Mouse (Mus musculus) brown adipose tissue, adult 24 weeks (tissue): Measurements from ENCODE around the gene Adamts17. TPM values are rescaled to one million over a fixed set of nuclear protein-coding genes. Genes with fewer than 3 reads are reported as not detected.
A peak's percentile ranks its signal among the peaks of the same experiment; 100 is the strongest.

Experiments
- H3K27ac ChIP-seq: fragments of 200-500 bp; replicated peaks from 2 replicates; pipeline ENCODE4 v1.5.1; 2012; ENCODE audit warnings: low read depth, mild to moderate bottlenecking, low read length
- H3K4me1 ChIP-seq: fragments of 200-500 bp; 2 replicates; pipeline ENCODE4 v1.6.1; 2012; ENCODE audit warnings: low read length, mixed read lengths; ENCODE audit not compliant: control insufficient read depth, insufficient read depth, insufficient read length
- H3K4me3 ChIP-seq: fragments of 200-500 bp; 2 replicates; pipeline ENCODE4 v1.5.1; 2012; ENCODE audit warnings: low read depth, mild to moderate bottlenecking, low read length, moderate library complexity; ENCODE audit not compliant: insufficient read depth
- polyA plus RNA-seq: library from polyadenylated mRNA; stranded (reverse); fragments of >200 nt; gene quantifications from 2 replicates; pipeline ENCODE4 v1.2.4, GENCODE M21; 2012; ENCODE audit not compliant: missing spikeins, insufficient read depth, insufficient read length

The Adamts17 gene
- polyA plus RNA-seq, 1 experiment: not detected

DNA sequence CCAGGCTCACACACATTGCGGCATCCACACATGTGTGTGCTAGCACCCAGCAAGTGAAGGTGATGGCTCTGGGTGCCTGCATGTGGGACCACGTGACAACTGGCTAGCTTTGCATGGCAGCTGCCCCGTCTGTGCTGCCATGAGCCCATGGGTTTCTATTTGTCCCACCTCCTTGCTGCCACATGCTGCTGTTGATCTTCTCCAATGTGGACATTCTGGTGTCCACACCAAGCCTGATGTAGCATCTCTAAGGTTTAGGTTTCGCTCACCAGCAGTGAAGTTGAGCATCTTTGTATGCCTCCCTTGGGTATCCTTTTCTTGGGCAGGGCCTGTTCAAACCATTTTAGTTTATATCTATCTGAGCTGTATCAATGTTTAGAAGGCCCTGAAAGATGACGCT is 196.1 kb downstream of the Adamts17 start:
- Histone ChIP-seq H3K4me3 (no peak overlapping the region), H3K4me1 (peaks cover 2% of the 10 kb centered on the region; the same call in 1 of the 2 replicates), H3K27ac (no peak overlapping the region)

DNA sequence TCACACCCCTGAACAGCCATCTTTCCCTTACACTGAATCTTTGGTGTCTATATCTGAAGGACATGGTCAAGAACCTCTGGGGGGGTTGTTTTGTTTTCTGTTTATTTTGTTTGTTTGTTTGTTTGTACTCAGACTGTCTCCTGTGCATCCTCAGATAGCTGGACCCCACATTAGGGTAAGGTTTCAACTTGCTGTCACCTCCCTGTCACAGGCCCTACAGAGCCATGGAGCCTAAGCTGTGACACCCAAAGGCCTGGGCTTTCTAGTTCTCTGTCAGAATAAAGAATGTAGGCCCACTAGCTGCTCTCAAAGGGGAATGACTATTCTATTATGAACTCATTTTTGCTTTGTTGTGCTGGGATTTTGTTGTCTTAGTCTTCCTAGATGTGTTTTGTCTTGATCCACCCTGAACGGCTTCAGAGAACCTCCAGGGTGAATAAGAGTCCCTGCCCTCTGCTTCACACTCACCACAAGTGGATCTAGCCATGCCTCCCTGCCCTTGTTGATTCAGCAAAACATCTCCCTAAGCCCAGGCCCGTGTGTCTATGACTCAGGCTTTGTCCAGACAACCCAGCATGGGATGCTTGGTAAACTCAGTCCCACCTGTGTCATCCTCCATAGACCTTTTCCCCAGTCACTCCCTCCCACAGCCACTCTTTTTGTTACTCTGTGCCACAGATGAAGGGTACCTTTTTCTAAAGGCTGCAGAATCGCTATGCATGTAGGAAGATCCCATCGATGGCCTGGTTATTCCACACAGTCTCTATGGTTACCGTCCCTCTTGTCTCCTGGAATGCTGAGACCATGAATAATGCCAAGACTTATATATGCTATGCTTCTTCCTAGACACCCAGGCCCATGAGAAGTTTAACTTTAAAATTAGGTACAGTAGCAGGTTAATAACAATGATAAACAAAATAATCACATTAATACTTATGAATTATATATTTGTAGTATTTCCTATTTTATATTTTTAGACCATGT is 197.3 kb downstream of the Adamts17 start:
- peaks cover 2% of the 10 kb centered on the region; the same call in 1 of the 2 replicates for H3K4me1 ChIP-seq
- H3K27ac ChIP-seq: no peak overlapping the region
- no peak overlapping the region for H3K4me3 ChIP-seq

DNA sequence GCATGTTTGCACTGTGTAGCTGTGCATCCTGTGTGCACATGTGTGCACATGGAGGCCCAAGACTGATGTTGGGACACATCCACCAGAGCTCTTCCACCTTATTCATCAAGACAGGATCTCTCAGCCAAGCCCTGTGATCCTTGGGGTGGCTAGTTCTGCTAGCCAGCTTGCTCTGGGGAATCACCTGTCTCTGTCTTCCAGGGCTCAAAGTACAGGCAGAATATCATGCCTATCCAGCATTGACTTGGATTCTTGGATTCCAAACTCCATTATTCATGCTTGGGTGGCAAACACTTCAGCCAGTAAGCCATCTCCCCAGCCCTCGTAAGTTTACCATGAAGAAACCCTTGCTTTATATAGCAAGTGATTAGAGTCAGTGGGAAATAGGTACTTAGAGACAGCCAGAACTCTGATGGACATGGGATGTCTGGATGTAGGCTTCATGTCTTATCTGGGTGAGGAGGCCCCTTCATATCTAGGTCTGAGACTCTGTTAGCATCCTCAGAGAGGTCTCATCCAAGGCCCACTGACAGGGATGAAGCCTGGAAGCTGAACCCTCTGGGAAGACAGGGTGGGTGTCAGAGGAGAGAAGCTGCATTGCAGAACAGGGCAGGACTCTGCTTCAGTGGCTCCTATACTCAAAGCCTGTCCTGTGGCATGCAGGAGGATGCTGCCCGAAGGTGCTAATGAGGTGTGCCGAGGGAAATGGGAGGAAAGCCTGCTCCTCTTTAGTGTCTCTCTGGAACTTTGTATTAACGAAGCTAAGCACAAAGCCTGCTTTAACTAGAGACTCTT is 198.4 kb downstream of the Adamts17 start:
- Histone ChIP-seq H3K4me3 (no peak overlapping the region), H3K4me1 (peaks cover 2% of the 10 kb centered on the region; the same call in 1 of the 2 replicates), H3K27ac (no peak overlapping the region)

DNA sequence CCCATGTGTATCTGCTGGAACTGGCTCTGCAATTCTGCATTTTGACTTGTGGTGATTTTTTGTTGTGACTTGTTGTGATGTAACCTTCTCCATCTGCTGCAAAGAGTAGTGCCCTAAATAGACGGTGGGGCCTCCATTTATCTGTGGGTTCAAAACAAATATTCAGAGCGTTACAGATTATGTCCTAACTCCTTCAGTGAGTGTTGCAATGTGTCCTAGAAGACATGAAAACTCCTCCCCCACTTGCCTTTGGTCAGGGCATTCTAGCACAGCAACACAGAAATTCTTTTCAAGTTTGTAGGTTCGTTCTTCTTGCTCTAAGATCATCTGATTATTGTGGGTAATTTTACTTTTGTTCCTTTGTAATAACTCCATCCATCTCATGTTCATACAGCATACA is 199.6 kb downstream of the Adamts17 start:
- Histone ChIP-seq H3K4me3 (no peak overlapping the region), H3K27ac (no peak overlapping the region), H3K4me1 (peaks cover 2% of the 10 kb centered on the region; the same call in 1 of the 2 replicates)

DNA sequence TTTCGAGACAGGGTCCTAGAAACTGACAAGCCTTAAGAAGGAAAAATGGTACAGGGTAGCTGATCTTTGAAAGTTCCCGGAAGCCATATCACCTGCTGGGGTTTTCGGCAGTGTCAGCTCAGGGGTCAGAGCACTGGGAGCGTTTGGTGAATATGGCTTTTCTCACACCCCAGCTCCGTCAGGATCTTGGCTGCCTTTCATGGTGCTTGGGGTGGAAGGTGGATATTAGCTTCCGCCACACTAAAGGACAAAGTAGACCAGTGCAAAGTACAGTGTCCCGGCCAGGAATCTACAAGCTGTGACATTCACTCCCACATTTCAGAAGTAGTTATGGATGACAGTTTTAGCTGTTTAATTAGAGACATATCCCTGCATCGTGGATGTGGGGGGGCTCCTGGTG is 200.3 kb downstream of the Adamts17 start:
- Histone ChIP-seq H3K4me1 (no peaks in the 10 kb centered on the region), H3K4me3 (no peak overlapping the region), H3K27ac (no peak overlapping the region)

DNA sequence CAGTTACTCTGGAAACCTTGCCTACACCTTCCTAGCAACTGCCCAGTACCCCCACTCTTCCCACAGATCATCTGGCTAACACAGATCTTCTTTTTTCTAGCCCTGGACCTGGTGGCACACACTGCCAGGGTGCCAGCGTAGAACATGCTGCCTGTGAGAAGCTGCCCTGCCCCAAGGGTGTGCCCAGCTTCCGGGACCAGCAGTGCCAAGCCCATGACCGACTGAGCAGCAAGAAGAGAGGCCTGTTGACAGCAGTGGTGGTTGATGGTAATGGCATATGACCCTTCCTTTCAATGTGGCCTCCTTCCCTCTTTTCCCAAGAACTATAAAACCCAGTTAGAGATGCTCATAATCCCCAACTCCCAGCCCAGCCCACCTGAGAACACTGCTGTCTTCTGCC is 202.2 kb downstream of the Adamts17 start:
- Histone ChIP-seq H3K4me3 (no peak overlapping the region), H3K4me1 (no peaks in the 10 kb centered on the region), H3K27ac (no peak overlapping the region)

DNA sequence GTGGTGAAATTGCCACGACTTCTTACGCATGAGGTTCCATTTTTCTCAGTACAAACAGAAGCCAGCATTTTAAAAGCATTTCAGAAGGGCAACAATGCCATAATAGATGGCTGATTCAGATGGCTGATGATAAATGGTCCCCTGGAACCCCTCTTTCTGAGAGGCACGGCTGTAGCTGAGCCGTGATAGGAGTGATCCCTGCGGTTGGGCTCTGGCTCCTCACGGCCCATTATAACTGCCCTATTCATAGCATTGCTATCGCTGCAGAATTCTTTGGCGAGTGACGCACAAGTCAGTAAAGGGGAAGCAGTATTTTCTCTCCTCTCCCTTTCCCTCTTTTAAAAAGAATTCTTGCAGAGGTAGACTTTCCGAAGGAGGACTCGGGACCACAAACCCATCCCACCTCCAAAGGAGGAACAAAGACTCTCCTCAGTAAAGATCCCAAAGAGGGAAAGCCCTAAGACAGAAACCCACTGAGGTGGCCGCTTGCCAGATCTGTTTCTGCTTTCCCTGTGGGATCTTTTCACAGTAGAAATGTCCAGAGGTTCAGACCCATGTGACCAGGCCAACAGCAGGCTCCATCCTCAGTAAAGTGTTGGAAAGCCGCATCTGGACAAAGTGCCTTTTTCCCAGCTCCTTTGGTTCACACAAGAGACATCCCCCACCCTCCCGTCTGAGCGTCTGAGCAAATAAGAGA is 204.7 kb downstream of the Adamts17 start:
- no peaks in the 10 kb centered on the region for H3K4me1 ChIP-seq
- peak overlapping the region; percentile 19; the same call in 1 of the 2 replicates for H3K4me3 ChIP-seq
- peak overlapping the region; percentile 38; the same call in 1 of the 2 replicates for H3K27ac ChIP-seq

DNA sequence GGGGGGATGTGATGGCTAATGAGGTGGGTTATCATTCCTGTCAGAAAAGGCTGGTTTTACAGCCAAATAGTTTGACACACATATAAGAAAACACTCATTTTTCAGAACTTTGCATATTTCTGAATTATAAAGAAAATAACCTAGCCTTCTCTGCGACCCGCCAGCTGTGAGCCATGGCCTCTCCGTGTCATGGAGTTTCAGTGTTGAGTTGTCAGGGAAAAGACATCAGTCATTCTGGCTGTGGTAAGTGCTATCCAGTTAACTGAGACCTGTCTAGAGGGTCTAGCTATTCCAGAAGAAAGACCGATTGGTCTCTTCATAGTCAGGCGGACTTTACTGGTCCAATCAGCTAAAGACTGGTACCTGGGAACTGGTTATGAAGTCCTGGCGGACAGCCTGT is 205.7 kb downstream of the Adamts17 start:
- Histone ChIP-seq H3K4me3 (no peak overlapping the region), H3K27ac (no peak overlapping the region), H3K4me1 (peaks cover 3% of the 10 kb centered on the region; the same call in 1 of the 2 replicates)

DNA sequence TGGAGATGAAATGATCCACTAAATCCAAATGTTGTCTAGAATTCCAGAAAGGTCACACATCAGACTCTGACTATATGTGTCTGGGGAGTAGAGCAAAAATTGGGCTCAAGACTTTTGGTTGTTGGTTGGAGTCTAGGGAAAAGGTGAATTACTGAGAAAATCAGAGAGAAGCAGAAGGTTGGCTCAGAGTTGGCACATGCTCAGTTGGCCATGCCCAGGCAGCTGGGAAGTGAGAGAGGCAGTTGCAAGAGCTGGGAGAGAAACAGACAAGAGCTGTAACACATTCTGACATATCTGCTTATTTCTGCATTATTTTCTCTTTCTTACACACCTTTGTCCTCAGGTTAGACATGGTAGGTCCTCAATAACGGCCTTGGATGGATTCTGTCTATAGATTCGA is 209.7 kb downstream of the Adamts17 start:
- no peak overlapping the region for H3K4me3 ChIP-seq
- no peak overlapping the region for H3K27ac ChIP-seq
- H3K4me1 ChIP-seq: peaks cover 12% of the 10 kb centered on the region

DNA sequence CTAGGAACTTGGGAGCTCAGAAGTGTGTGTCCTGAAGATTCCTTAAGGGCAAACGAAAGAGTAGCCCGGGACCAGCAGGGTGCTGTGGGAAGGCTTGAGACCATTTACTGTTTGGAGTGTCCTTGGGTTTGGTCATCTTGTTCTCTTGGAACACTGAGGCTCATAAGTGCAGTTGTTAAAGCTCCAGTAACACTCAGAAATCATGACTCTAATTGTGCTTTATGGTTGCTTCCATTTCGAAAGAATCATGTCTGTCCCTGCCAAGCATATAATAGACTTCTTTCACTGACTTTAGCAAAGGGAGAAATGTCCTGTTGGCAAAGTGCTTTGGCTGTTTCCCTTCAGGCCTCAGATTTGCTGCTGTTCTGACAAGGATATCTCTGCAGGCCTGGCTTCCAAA is 210.9 kb downstream of the Adamts17 start:
- H3K4me3 ChIP-seq: no peak overlapping the region
- no peak overlapping the region for H3K27ac ChIP-seq
- peaks cover 12% of the 10 kb centered on the region for H3K4me1 ChIP-seq

DNA sequence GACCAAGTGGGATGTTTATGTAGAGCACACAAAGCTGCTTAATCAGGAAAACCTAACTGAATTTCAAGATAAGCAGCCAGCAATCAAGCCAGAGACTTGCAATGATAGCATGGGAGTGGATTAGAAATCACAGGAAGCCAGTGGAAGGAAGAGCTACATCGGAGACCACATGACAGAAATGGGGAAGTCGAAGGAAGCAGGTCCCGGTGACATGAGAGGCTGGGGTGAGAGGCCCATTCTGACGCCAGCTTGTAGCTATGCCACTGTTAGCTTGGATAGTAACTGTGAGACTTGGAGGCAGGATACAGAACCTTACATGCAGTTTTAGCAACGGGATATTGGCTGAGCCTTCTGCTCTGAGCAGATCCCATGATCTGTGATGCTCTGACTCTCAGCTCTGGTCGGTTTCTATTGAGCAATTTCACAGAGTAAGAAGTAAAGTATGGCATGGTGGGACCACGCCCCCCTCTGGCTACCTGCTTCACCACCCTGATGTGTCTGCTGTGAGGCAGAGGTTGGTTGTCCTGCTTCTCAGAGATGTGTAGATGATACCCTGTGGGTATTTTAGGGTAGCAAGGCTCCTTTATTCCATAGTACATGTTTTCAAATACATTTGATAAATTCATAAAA is 211.7 kb downstream of the Adamts17 start:
- Histone ChIP-seq H3K4me3 (no peak overlapping the region), H3K27ac (no peak overlapping the region), H3K4me1 (peaks cover 12% of the 10 kb centered on the region)

DNA sequence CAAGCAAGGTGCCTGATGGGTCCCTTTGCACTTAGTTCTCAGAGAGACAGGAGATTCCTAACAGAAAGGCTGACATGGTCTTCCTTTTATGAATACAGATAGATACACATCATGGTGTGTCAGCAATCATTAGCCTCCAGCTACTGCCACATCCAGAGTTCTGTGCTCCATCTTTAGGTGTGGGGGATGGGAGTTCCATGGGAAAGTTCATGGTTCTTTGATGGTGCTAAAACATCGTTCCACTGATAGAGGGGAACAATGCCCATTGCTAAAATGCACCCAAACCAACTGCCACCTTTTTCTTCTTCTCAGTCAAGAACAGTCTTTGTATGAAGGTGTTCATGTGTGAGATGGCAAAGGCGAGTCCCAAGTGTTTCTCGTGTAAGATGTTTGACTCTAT is 215.3 kb downstream of the Adamts17 start:
- Histone ChIP-seq H3K4me1 (peaks cover 12% of the 10 kb centered on the region), H3K27ac (no peak overlapping the region), H3K4me3 (no peak overlapping the region)

DNA sequence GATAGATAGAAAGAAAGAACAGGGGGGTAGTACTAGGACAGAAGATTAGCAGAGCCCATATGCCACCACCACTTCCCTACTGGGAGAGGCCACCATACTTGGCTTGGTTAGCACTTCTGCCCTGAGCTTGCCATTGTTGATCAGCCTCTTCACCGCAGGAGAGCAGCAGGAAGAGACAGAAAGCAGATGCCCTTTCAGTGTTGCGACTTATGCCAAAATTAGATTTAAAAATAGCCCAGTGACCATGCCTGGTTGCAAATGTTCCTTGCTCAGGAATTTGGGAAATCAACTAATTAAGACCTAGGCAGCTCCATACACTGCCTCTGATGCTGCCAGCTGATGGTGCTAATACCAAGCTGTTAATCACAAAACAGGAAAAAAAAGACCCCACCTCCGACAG is 216.0 kb downstream of the Adamts17 start:
- H3K4me1 ChIP-seq: peaks cover 7% of the 10 kb centered on the region; the same call in 1 of the 2 replicates
- H3K4me3 ChIP-seq: no peak overlapping the region
- H3K27ac ChIP-seq: no peak overlapping the region

DNA sequence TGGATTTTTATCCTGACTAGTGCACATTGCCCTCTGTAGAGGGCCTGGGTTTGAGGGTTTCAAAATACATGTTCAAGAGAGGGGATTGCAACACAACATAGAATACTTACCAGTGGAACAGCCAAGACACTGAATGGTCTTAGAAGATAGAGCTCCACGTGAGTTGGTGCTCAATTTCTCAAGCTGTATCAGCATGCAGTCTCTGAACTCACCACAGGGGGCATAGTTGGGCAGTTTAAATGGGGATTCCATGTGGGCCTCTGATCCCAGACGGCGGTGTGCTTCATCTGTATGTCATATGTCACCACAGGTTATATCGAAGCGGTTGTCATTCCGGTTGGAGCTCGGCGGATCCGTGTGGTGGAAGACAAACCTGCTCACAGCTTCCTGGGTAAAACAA is 222.2 kb downstream of the Adamts17 start:
- H3K27ac ChIP-seq: no peak overlapping the region
- H3K4me1 ChIP-seq: peaks cover 9% of the 10 kb centered on the region; the same call in 1 of the 2 replicates
- H3K4me3 ChIP-seq: no peak overlapping the region
